Mouse (Mus musculus) lung, embryonic 14.5 days (tissue): ENCODE results near the gene Oas1a. TPM values are rescaled to one million over a fixed set of nuclear protein-coding genes. Genes with fewer than 3 reads are reported as not detected.
A peak's percentile ranks its signal among the peaks of the same experiment; 100 is the strongest.
"Not testable (repeated sequence)": the region's sequence is repeated elsewhere in the genome, so short reads cannot be mapped to it uniquely, and the experiment has no call there.

ENCODE experiments used
- ATAC-seq: fragments of 200-750 bp; cut with Nextera tagmentation; 2 replicates; pipeline ENCODE4 v1.8.0; 2017; ENCODE audit warnings: mild to moderate bottlenecking, moderate TSS enrichment, moderate library complexity; ENCODE audit not compliant: insufficient read depth
- DNase-seq: peaks from one replicate; pipeline ENCODE4 v3.0.0-alpha.2; 2015
- H3K27ac ChIP-seq: fragments of 300-500 bp; sonication (generic); 2 replicates; pipeline ENCODE4 v1.5.1; 2014; ENCODE audit warnings: low read depth, mild to moderate bottlenecking, moderate library complexity
- H3K27me3 ChIP-seq: fragments of 300-500 bp; sonication (generic); 2 replicates; pipeline ENCODE4 v1.6.1; 2014; ENCODE audit warnings: low read length, control low read depth; ENCODE audit not compliant: insufficient read depth
- H3K36me3 ChIP-seq: fragments of 300-500 bp; sonication (generic); 2 replicates; pipeline ENCODE4 v1.6.1; 2014; ENCODE audit warnings: control low read depth; ENCODE audit not compliant: insufficient read depth
- H3K4me1 ChIP-seq: fragments of 300-500 bp; sonication (generic); 2 replicates; pipeline ENCODE4 v1.6.1; 2014; ENCODE audit warnings: antibody characterized with exemption, control low read depth; ENCODE audit not compliant: insufficient read depth
- H3K4me2 ChIP-seq: fragments of 300-500 bp; sonication (generic); 2 replicates; pipeline ENCODE4 v1.6.1; 2014; ENCODE audit warnings: mild to moderate bottlenecking
- H3K4me3 ChIP-seq: fragments of 300-500 bp; sonication (generic); 2 replicates; pipeline ENCODE4 v1.5.1; 2014; ENCODE audit warnings: low read depth, low read length
- H3K9ac ChIP-seq: fragments of 300-500 bp; sonication (generic); 2 replicates; pipeline ENCODE4 v1.6.1; 2014
- H3K9me3 ChIP-seq: fragments of 300-500 bp; sonication (generic); 2 replicates; pipeline ENCODE4 v1.6.1; 2016; ENCODE audit warnings: low read depth, low read length, control low read depth
- CTCF ChIP-seq: IDR thresholded peaks from 2 replicates; pipeline ENCODE4 v1.5.1; 2016; ENCODE audit warnings: antibody characterized with exemption, low read depth
- WGBS: fragments of 180-500 bp; shearing (Covaris S2); extraction: QIAGEN DNeasy Blood & Tissue Kit; methylation state at CpG from one replicate; pipeline ENCODE4 v1.1.7; 2014; 5-methylcytosine and 5-hydroxymethylcytosine counted together
- polyA plus RNA-seq: library from polyadenylated mRNA; unstranded; fragments of >200 nt; fragmentation: Nextera tagmentation; extraction: Ambion mirVana; gene quantifications from 2 replicates; pipeline ENCODE4 v1.2.1, GENCODE M21; 2014

Gene Oas1a
- polyA plus RNA-seq, 1 experiment from 2014 or later, result 1.4 TPM

DNA sequence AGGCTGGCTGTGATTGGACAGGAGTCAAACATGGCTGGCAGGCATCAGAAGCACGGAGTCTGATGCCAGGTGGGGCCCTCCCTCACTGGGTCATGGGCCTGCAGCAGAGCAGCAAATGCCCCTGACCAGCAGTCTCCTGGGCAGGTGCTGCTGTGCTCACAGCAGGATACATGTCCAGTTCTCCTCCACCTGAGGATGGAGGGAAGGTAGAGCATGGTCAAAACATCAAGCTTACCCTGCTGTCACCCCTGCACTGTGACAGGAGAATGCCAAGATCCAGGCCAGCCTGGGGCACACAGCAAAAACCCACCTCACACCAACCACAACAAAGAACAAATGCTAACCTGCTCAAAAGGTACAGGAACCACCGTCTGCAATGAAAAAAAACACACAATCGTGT is 30.5 kb downstream of the Oas1a start:
- not testable (repeated sequence) for H3K36me3 ChIP-seq, H3K27ac ChIP-seq, H3K4me1 ChIP-seq, DNase-seq, H3K4me2 ChIP-seq, H3K4me3 ChIP-seq, H3K9ac ChIP-seq, H3K9me3 ChIP-seq, H3K27me3 ChIP-seq, ATAC-seq
- whole genome bisulfite sequencing, result 62% methylated on average over 2 of the region's 3 CpGs

- H3K4me3 ChIP-seq, result no peak overlapping the region
- TF ChIP-seq CTCF, result no peak
- ATAC-seq, result no peak
- no peaks in the 10 kb centered on the region for H3K4me1 ChIP-seq
- no peak overlapping the region for H3K27ac ChIP-seq
- no peak for DNase-seq
- 50% methylated on average over 2 of the region's 2 CpGs for WGBS
- no peak overlapping the region for H3K9ac ChIP-seq
- no peaks in the 10 kb centered on the region for H3K9me3 ChIP-seq
- H3K36me3 ChIP-seq, result no peaks in the 10 kb centered on the region
- H3K27me3 ChIP-seq, result no peaks in the 10 kb centered on the region
- no peak overlapping the region for H3K4me2 ChIP-seq
Measured at GRCm38 (mm10) chr5:120871469-120871868, 35.9 kb downstream of the Oas1a start.

DNA sequence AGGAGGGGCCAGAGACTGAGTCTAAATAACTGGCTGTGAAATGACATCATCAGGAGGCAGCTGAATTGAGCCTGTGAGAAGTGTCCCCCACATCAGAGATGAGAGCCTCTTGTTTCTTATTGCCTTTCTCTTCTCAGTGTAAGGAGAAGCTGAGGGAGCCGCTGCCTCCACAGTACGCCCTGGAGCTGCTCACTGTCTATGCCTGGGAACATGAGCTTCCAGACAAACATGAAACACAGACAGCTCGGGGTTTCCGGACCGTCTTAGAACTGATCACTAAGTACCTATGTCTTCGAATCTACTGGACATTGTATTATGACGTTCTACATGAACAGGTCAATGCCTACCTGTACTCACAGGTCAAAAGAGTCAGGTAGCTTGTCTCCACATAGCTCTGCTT is 36.5 kb downstream of the Oas1a start:
- DNase-seq (no peak), ATAC-seq (no peak)
- H3K27me3 ChIP-seq, result no peaks in the 10 kb centered on the region
- no peak overlapping the region for H3K4me3 ChIP-seq
- no peaks in the 10 kb centered on the region for H3K4me1 ChIP-seq
- TF ChIP-seq CTCF, result no peak
- H3K27ac ChIP-seq, result no peak overlapping the region
- H3K36me3 ChIP-seq, result no peaks in the 10 kb centered on the region
- no peaks in the 10 kb centered on the region for H3K9me3 ChIP-seq
- no peak overlapping the region for H3K4me2 ChIP-seq
- 78% methylated on average over 7 of the region's 7 CpGs for WGBS
- H3K9ac ChIP-seq, result no peak overlapping the region

DNA sequence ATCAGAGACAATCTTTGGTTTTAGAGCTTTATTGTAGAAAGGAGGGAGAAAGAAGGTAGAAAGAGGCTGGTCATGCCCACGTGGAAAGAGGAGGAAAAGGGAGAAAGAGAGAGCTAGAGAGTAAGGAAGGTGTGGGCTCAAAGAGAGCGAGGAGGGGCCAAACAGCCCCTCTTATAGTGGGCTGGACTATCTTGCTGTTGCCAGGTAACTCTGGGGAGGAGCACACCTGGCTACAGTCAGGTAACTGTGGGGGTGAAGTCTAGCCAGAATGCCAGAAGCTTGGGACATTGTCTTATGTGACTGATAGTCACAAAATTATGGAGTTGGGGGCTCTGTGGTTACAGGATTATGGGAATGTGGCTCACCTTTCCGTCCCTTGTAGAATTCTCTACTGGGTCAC is 37.2 kb downstream of the Oas1a start:
- H3K9me3 ChIP-seq, result no peaks in the 10 kb centered on the region
- 62% methylated on average over 3 of the region's 3 CpGs for WGBS
- TF ChIP-seq CTCF, result no peak
- H3K27me3 ChIP-seq, result no peaks in the 10 kb centered on the region
- no peak for DNase-seq
- H3K4me3 ChIP-seq, result no peak overlapping the region
- no peaks in the 10 kb centered on the region for H3K4me1 ChIP-seq
- ATAC-seq, result no peak
- no peak overlapping the region for H3K9ac ChIP-seq
- no peak overlapping the region for H3K4me2 ChIP-seq
- H3K36me3 ChIP-seq, result no peaks in the 10 kb centered on the region
- H3K27ac ChIP-seq, result no peak overlapping the region

DNA sequence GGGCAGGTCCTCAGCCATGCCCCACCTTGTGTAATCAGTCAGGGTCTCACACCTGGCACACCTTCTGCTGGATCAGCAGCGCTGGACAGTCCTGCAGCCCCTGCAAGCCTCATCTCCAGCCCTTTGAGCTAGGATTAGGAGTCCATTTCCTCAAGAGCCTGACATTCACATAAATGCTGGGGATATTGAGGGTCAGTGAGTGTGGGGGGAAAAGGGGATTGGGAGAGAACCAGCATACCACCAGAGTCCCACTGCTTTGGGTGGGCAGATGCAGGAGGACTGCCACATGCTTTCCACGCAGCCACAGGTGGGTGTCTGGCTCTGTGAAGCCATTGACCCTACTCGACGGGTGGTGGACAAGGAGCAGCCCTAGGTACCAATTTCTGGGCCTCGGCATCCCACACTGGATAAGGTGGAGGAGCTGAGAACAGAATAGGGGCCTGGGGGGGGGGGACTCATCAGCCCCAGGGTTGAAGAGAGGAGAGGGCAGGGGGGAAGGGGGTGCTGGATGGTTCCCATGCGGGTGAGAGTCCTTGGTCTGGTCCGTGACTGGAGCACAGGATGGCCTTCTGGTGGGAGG is 37.8 kb downstream of the Oas1a start:
- no peak for ATAC-seq
- H3K4me2 ChIP-seq, result no peak overlapping the region
- TF ChIP-seq CTCF, result no peak
- DNase-seq, result no peak
- no peak overlapping the region for H3K9ac ChIP-seq
- WGBS, result 81% methylated on average over 7 of the region's 7 CpGs
- no peaks in the 10 kb centered on the region for H3K27me3 ChIP-seq
- H3K4me3 ChIP-seq, result no peak overlapping the region
- no peaks in the 10 kb centered on the region for H3K9me3 ChIP-seq
- H3K36me3 ChIP-seq, result no peaks in the 10 kb centered on the region
- no peaks in the 10 kb centered on the region for H3K4me1 ChIP-seq
- no peak overlapping the region for H3K27ac ChIP-seq

GRCm38 (mm10) chr5:120865336-120865860 is 41.9 kb downstream of the Oas1a start:
- WGBS, result 70% methylated on average over 3 of the region's 3 CpGs
- no peak overlapping the region for H3K9ac ChIP-seq
- H3K27me3 ChIP-seq, result no peaks in the 10 kb centered on the region
- no peaks in the 10 kb centered on the region for H3K4me1 ChIP-seq
- no peak overlapping the region for H3K4me2 ChIP-seq
- DNase-seq, result peak; percentile 23
- no peak for ATAC-seq
- H3K4me3 ChIP-seq, result no peak overlapping the region
- no peaks in the 10 kb centered on the region for H3K9me3 ChIP-seq
- no peaks in the 10 kb centered on the region for H3K36me3 ChIP-seq
- no peak overlapping the region for H3K27ac ChIP-seq
- no peak; the same call in 1 of the 2 replicates for TF ChIP-seq CTCF

GRCm38 (mm10) chr5:120861121-120861520 is 46.2 kb downstream of the Oas1a start, which contains the start of gene Oas1h:
Gene Oas1h (plus strand): TSS chr5:120861421.
- H3K4me1 ChIP-seq, result no peaks in the 10 kb centered on the region
- no peak within 1 kb of the TSS for H3K27ac ChIP-seq
- no peaks in the 10 kb centered on the region for H3K9me3 ChIP-seq
- H3K4me2 ChIP-seq, result no peak within 1 kb of the TSS
- H3K36me3 ChIP-seq, result no peaks in the 10 kb centered on the region
- DNase-seq, result no peak
- ATAC-seq, result no peak
- no peaks in the 10 kb centered on the region for H3K27me3 ChIP-seq
- WGBS, result 27% methylated on average over 4 of the region's 4 CpGs
- no peak for TF ChIP-seq CTCF
- H3K9ac ChIP-seq, result no peak within 1 kb of the TSS
- no peak within 1 kb of the TSS for H3K4me3 ChIP-seq

DNA sequence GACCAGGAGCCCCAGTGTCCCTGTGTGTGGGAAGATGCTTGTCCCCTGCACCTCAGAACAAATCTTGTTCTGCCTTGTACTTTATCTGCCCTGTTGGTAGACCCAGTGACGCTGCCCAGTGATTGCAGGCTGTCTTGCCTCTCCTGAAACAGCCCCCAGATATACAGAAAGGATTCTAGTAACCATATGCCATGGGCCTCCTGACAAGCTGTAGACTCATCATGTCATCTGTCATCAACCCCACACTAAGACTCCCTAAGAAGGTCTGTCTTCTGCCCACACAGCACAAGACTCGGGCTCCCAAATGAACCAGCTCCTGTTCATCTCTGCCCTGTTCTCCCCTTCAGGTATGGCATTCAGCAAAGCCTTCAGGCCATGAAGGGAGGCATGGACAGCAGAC is 48.1 kb downstream of the Oas1a start:
- no peak for TF ChIP-seq CTCF
- WGBS, result 67% methylated on average over 2 of the region's 2 CpGs
- DNase-seq (no peak), ATAC-seq (no peak)
- no peaks in the 10 kb centered on the region for H3K4me1 ChIP-seq
- H3K36me3 ChIP-seq, result no peaks in the 10 kb centered on the region
- H3K9ac ChIP-seq, result no peak overlapping the region
- no peak overlapping the region for H3K4me2 ChIP-seq
- peaks cover 2% of the 10 kb centered on the region; the same call in 1 of the 2 replicates for H3K9me3 ChIP-seq
- H3K4me3 ChIP-seq, result no peak overlapping the region
- H3K27me3 ChIP-seq, result no peaks in the 10 kb centered on the region
- H3K27ac ChIP-seq, result no peak overlapping the region
